Mouse (Mus musculus) layer of hippocampus, adult 18-20 months (tissue): ENCODE results near the gene Fancm. TPM values are rescaled to one million over a fixed set of nuclear protein-coding genes. Genes with fewer than 3 reads are reported as not detected.
"Not testable (repeated sequence)": the region's sequence is repeated elsewhere in the genome, so short reads cannot be mapped to it uniquely, and the experiment has no call there.

Experiments used
- DNase-seq, 2 experiments: peaks; one replicate each; pipeline ENCODE4 v3.0.0; 2022; ENCODE audit warnings: low spot score in 2 of 2
- total RNA-seq, 2 experiments: library from RNA; stranded (reverse); gene quantifications; 2 replicates each; pipeline ENCODE4 v1.2.3; 2021

Fancm gene
- total RNA-seq, 2 experiments from 2014 or later = 11.0 TPM

DNA sequence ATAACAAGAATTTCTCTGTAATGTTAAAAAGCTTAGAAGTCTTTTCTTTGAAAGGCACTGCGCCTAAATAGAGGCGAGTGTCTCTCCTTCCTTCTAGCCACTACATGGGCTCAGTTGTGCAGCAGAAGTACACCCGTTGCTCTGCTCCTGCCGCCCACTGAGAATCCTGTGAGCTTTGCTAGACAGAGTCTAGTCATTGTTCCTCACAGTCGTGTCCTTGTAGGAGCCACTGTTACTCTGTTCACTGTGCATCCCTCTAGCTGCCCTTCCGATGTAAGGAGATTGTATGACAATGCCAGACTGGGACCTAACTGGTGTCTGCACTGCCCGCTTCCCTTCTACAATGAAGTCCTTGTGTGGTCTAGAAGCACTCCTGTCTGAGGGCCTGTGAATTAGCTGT is 43.6 kb downstream of the Fancm start:
- DNase-seq = no peak

DNA sequence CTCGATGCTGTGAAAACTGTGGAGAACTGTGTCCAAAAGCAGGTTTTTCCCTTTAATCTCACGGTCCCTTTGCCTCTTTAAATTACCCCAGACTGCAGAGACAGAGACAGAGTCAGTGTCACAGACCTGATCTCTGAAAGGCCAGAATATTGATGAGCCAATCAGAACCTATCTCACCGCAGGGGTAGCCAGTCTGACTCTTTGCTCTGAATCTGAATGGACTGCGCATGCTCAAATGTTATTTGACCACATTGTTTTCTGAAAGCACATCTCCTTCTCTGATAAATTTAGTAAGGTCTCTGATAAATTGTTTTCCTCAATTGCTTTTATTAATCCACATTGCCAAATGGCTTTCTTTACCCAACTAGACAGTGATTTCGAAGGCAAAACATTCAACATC is 44.0 kb downstream of the Fancm start:
- no peak for DNase-seq

DNA sequence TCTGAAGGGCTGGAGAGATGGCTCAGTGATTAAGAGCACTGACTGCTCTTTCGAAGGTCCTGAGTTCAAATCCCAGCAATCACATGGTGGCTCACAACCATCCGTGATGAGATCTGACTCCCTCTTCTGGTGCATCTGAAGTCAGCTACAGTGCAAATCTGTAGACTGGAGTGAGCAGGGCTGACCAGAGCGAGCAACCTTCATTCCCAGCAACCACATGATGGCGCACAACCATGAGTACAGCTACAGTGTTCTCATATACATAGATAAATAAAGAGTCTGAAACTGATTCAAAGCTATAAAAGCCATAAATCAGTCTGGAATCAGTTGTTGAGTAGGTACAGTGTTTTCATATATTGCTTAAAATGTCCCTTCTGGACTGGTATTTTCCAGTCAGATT is 60.7 kb downstream of the Fancm start:
- DNase-seq = not testable (repeated sequence)

DNA sequence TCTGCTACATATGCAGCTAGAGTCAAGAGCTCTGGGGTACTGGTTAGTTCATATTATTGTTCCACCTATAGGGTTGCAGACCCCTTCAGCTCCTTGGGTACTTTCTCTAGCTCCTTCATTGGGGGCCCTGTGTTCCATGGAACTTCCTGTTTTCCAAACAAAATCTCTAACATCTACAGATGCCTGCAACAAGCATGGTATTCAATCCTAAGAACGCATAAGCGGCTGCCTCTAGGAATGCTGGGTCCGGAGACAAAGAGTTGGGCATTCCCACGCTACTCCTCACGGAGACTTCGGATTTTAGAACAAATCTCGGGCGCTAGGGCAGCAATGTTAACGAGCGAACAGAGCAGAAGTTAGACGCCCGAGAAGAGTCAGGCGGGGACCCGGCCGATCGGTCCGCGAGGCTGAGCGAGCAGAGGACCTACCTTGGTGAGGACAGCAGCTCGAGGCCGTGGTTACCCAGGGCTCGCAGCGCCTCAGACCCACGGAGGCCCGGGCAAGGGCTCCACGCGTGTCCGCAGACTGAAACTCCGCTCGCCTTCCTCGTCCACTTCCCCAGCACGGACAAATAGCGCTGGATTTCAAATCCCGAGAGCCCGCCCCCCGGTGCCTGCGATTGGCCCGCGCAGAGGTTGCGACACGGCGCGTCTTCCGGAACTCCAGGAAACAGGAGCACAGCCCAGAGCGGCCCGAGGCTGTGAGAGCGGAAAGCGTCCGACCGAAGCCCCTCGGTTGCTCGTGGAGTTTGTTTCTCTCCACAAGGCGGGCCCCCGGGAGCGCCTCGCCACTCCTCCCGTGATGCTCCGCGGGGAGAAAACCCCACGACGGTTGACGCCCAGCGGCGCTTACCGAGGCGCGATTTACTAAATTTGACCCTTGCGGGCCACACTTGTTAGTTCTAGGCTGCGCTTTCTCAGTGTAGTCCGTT is 96.9 kb downstream of the Fancm start, which contains the start of gene Mis18bp1:
Mis18bp1 (minus strand) TSS at position 584 of the 931 bp plus-strand sequence.
- peak; percentile 89 to 95 for DNase-seq

DNA sequence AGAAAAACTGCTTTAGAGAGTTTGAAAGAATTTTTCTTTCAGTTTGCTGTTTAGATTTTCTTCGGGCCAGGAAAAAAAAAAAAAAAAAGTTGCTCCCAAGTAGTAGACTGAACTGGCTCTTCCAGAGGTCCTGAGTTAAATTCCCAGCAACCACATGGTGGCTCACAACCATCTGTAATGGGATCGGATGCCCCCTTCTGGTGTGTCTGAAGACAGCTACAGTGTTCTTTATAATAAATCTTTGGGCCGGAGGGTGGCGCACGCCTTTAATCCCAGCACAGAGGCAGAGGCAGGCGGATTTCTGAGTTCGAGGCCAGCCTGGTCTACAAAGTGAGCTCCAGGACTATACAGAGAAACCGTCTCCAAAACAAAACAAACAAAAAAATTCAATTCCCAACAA is 97.6 kb downstream of the Fancm start:
- DNase-seq = peak; percentile 34 to 73

DNA sequence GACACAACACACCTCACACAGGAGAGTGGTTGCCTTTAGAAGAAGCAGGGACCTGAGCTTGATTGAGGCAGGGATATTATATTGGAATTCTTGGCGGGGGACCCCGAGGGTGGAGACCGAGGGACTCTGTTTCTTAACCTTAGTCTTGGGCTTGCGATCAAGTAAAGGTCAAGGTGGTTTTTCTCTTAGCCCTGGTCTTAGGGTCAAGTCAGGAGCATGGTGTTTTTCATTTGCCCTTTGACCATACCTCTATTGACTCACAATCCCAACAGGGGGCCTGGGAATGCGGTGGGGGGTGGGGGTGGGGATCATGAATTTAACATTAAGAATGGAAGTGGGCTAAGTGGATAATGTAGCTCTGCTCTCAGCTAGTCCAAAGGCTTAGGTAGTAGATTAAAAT is 98.3 kb downstream of the Fancm start:
- DNase-seq = no peak

Other genes starting within 250 kb of the Fancm start
- 10 to 100 TPM; 13.8 to 15.1 TPM for gene Gm527, start 157.7 kb upstream of the Fancm start, total RNA-seq
- gene Klhl28, start 110.1 kb upstream of the Fancm start, total RNA-seq = 10 to 100 TPM; 24.2 to 25.0 TPM
- 10 to 100 TPM; 50.7 to 52.4 TPM for gene Togaram1, start 109.8 kb upstream of the Fancm start, total RNA-seq
- 10 to 100 TPM; 39.5 to 39.6 TPM for gene Prpf39, start 39.3 kb upstream of the Fancm start, total RNA-seq
- gene Fkbp3, start 1.6 kb upstream of the Fancm start, total RNA-seq = 100 to 1,000 TPM; 140 to 149 TPM
- gene Mis18bp1, start 97.0 kb downstream of the Fancm start, total RNA-seq = under 1 TPM; 0.13 to 0.47 TPM
- gene Wdr20rt, start 149.9 kb downstream of the Fancm start, total RNA-seq = under 1 TPM in 1 of 2 experiments, not detected in 1; 0.25 TPM